Mouse (Mus musculus): ENCODE results near the gene Kpna7. TPM values are rescaled to one million over a fixed set of nuclear protein-coding genes. Genes with fewer than 3 reads are reported as not detected.
"Not testable (repeated sequence)": the region's sequence is repeated elsewhere in the genome, so short reads cannot be mapped to it uniquely, and the experiment has no call there.

Gene Kpna7
- total RNA-seq, 1 experiment from 2014 or later = not detected

DNA sequence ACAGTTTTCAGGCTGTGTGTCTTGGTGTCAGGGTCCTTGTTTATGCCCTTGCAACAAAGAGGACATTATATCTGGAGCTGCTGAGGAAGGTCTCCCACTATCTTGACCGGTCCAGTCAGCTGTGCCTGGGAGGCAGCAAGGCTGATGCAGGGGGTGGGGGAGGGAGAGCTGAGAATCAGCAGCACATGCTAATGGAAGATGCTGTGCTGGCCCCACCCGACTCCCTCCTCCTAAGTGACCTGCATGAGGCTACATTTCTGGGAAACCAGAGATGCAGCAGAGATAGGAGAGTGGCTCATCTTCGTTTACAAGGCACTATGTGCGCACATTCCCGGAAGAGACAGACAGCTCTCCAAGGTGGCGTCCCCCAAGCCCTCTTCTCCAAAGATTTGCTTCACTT, 26.6 kb upstream of the Kpna7 start:
- no peak for ATAC-seq (ENCODE audit: extremely low read depth, insufficient number of reproducible peaks, low FRiP score, poor library complexity, severe bottlenecking)

DNA sequence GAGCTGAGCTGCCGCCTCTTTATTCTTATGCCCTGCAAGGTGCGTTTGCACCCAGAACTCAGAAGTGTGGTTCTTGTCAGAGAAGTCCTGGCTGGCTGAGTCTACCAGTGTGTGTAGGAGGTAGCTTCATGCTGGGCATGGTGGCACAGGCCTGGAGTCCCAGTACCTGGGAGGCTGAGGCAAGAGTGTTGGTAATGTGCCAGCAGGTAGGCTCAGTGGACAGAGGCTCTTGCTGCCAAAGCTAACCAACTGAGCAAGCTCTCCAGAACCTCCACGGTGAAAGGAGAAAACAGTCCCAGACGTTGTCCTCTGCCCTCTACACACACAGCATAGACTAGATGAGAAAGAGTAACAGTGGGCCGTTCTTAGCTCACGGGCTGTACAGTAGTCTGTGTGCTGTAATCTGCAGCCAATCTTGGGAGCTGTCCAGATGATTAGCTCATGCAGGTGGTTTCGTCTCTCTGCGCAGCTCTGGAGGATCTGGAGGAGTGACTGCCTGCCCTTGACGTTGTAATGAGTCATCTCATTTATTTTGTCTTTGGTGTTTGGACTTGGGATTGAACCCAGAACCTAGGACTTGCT, 22.0 kb upstream of the Kpna7 start:
- no peak for ATAC-seq (ENCODE audit: extremely low read depth, insufficient number of reproducible peaks, low FRiP score, poor library complexity, severe bottlenecking)

DNA sequence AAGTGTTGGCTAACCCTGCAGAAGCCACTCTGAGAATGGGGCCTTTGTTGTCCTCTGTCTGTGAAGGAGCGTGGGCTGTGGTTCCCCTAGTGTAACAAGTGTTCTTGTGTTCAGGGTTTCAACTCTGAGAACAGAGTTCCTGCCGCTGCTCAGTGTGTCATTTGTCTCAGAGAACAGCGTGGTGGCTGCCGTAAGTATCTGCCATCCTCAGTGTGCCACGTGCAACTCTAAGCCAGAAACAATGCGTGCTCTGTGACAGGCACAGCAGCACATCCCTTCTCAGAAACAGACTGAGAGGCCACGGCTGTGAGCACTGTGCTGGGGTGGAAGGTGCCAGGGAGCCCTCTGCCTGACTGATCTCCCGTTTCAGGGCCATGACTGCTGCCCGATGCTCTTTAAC, 20.5 kb upstream of the Kpna7 start:
- no peak for ATAC-seq (ENCODE audit: extremely low read depth, insufficient number of reproducible peaks, low FRiP score, poor library complexity, severe bottlenecking)

DNA sequence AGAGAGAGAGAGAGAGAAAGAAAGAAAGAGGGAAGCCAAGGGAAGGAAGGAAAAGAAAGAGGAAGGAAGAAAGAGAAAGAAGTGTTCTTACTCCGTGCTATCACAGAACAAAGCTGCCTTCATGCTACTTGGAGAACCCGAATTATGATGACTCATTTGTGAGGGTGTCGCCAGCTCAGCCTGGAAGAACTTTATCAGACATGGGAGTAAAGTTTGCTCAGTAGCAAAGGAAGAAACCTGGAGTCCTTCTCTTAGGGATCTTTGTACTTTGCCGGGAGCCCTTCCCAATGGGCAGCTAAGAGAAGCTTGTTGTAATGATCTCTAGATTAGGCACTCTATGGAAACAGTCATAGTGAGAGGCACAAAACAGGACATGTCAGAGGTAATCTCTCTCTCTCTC, 18.9 kb upstream of the Kpna7 start:
- no peak for ATAC-seq (ENCODE audit: extremely low read depth, insufficient number of reproducible peaks, low FRiP score, poor library complexity, severe bottlenecking)

DNA sequence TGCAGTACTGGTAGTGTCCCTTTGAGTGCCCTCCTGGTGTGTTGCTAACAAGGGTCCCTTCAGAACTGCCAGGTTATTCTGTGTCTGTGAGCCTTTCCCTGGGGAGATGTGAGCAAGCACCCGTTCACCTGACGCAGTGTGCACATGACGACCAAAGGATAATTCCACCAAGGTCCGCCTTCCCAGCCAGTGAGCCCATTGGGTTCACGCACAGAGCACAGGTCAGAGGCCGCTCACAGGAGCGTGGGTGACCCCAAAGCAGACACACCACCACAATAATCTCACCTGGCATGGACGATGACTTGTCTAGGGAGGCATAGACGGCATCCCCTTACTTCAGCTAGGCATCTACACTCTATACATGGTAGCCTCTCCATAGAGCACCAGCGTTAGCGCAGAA, 17.6 kb upstream of the Kpna7 start:
- not testable (repeated sequence) for ATAC-seq (ENCODE audit: extremely low read depth, insufficient number of reproducible peaks, low FRiP score, poor library complexity, severe bottlenecking)

DNA sequence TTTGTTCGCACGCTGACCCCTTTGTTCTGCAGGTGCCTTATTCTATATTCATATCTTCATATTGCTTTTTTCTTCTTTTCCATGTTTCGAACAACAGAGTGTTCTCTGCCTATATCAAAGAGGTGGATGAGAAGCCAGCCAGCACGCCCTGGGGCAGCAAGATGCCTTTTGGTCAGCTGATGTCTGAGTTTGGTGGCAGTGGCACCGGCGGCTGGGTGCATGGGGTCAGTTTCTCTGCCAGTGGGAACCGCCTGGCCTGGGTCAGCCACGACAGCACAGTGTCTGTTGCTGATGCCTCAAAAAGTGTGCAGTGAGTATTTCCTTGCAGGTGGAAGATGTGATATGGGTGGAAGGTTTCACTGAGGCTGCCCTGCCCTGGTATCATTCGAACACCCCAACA, 17.1 kb upstream of the Kpna7 start:
- ATAC-seq (ENCODE audit: extremely low read depth, insufficient number of reproducible peaks, low FRiP score, poor library complexity, severe bottlenecking) = no peak

DNA sequence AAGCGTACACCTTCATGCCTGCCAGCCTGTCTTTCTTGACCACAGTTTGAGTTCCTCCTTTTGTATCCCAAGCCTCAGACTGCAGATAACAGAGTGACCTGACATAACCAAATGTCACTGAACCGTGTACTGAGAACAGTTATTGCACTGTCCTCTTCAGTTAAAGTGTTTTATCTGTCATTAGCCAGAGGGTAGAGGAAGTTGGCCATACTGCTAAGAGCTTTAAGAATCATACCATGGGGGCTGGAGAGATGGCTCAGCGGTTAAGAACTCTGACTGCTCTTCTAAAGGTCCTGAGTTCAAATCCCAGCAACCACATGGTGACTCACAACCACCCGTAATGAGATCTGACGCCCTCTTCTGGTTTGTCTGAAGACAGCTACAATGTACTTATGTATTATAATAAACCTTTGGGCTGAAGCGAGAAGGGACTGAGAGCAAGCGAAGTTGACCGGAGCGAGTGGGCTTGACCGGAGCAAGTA, 14.6 kb upstream of the Kpna7 start:
- ATAC-seq (ENCODE audit: extremely low read depth, insufficient number of reproducible peaks, low FRiP score, poor library complexity, severe bottlenecking) = peak; percentile 32; the same call in 1 of the 2 replicates

DNA sequence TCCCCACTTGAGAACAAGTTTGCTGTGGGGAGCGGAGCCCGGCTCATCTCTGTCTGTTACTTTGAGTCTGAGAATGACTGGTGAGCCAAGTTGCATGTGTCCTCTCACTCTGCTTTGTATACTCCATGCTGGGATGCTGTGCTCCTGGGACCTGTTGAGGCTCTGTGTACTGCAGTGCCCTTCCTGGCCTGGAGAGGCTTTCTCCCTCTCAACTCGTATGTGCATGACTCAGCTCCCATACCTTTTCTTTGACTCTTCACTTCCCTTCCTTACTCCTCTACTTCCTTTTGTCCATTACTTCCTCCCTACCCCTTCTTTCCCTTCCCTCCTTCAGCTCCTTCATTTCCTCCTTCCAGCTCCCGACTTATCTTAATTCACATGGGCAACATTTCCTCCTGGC, 12.4 kb upstream of the Kpna7 start:
- ATAC-seq (ENCODE audit: extremely low read depth, insufficient number of reproducible peaks, low FRiP score, poor library complexity, severe bottlenecking) = no peak

DNA sequence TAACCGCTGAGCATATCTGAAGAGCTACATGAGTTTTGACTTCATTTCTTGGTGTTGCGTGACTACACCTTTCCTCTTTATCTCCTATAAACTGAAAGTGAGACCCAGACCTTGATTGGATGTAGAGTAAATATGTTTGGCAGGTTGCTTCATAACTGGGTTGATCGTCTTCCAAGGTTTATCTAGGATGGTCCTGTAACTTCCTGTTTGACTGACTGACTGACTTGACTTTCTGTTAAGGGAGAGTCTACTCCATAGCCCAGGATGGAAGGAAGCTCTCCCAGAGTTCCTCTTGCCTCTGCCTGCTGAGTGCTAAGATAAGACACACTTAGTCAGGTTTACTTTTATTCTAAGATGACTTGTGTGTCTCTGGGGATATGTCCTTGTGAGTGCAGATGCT, 6.0 kb upstream of the Kpna7 start:
- ATAC-seq (ENCODE audit: extremely low read depth, insufficient number of reproducible peaks, low FRiP score, poor library complexity, severe bottlenecking) = no peak

DNA sequence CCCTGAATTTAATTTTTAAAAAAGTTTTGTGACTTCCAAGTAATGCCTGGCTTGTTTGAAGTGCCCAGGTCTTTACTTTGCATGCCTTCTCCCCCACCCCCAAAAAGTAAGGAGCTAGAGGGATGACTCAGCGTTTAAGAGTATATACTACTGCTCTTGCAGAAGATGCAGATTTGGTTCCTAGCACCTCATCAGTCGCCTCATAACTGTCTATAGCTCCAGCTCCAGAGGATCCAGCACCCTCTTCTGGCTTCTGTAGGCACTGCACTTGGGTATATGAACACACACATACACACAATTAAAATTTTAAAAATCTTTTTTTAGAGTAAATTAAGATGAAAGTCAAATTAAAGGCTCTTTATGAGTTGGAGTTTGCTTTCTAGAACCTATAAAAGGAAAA, 4.4 kb upstream of the Kpna7 start:
- ATAC-seq (ENCODE audit: extremely low read depth, insufficient number of reproducible peaks, low FRiP score, poor library complexity, severe bottlenecking) = no peak

DNA sequence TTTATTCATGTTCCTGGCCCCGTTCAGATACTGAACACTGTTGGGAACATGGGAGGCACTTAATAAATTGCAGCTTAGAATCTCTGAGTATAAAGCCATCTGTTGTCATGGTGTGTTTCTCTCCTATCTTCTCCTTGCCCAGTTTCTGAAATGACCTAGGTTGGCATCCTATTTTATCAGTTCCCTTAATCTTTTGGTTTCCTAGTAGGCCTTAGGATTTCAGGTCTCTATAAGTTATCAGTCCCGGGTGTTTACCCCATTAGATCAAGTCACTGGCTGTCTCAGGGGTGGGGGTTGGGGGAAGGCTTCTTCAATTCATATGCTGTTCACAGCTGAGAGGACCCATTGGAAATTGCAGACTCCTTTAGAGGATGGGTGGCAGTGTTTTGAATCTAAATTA, 992 bp upstream of the Kpna7 start:
- ATAC-seq (ENCODE audit: extremely low read depth, insufficient number of reproducible peaks, low FRiP score, poor library complexity, severe bottlenecking) = no peak

DNA sequence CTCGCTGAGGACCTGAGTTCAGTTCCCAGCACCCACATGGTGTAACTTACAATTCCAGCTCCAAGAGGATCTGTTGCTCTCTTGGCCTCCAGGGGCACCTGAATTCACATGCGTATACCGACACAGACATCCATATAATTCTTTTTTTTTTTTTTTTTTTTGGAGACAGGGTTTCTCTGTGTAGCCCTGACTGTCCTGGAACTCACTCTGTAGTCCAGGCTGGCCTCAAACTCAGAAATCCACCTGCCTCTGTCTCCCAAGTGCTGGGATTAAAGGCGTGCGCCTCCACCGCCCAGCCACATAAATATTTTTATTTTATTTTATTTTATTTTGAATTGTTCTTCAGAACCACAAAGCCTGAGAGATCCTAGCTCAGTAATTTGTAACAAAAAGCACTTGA, 629 bp downstream of the Kpna7 start:
- not testable (repeated sequence) for ATAC-seq (ENCODE audit: extremely low read depth, insufficient number of reproducible peaks, low FRiP score, poor library complexity, severe bottlenecking)

DNA sequence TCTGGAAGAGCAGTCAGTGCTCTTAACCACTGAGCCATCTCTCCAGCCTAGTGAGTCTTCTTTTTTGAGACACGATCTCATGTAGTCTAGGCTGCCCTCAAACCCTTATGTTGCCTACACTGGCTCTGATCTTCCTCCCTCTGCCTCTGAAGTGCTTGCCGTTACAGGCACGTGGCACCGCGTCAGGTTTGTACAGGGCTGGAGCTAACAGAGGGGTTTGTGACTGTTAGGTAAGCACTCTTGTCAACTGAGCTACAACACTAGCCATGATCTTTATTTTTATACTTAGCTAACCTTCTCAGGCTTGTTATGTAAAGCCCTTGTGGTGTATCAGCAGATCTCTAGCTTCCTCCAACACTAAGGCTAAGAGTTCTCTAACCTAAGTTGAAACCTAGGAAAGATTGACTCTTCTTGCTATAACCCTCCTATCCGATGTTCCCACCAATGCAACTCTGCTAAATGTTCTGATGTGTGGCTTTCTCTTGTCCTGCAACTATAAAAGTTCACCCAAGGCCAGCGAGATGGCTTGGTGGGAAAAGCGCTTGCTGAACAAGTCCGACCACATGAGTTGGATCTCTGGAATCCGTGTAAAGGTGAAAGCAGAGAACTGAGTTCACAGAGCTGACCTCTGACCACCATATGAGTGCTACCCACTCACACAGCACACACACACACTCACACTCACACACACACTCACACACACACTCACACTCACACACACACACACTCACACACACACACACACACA, 1.8 kb downstream of the Kpna7 start:
- no peak for ATAC-seq (ENCODE audit: extremely low read depth, insufficient number of reproducible peaks, low FRiP score, poor library complexity, severe bottlenecking)

DNA sequence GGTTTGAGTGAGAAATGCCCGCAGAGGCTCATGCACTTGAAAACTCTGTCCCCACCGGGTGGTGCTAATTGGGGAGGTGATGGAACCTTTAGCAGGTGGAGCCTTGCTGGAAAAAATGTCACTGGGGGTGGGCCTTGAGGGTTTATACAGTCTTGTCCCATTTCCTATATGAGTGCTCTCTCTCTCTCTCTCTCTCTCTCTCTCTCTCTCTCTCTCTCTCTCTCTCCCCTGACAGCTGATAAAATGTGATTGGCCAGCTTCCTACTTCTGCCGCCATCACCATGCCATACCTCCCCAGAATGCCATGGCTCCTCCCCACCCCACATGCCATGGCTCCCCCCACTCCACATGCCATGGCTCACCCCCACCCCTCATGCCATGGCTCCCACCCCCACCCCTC, 8.7 kb downstream of the Kpna7 start:
- ATAC-seq (ENCODE audit: extremely low read depth, insufficient number of reproducible peaks, low FRiP score, poor library complexity, severe bottlenecking) = no peak

DNA sequence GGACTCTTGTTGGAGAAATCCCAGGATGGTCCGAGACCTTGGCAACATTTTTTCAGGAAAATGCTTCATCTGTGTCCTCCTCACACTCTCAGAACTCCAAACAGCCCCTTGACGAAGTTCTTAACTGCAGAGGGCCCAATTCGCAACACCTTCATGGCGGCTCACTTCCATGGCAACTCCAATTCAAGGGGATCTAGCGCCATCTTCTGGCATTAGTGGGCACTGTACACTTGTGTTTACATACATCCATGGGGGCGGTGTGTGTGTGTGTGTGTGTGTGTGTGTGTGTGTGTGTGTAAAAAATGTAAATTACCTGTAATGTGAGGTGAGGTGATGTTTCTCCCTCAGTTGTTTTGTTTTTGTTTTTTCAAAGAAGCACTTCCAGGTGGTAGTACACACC, 12.5 kb downstream of the Kpna7 start:
- no peak for ATAC-seq (ENCODE audit: extremely low read depth, insufficient number of reproducible peaks, low FRiP score, poor library complexity, severe bottlenecking)

DNA sequence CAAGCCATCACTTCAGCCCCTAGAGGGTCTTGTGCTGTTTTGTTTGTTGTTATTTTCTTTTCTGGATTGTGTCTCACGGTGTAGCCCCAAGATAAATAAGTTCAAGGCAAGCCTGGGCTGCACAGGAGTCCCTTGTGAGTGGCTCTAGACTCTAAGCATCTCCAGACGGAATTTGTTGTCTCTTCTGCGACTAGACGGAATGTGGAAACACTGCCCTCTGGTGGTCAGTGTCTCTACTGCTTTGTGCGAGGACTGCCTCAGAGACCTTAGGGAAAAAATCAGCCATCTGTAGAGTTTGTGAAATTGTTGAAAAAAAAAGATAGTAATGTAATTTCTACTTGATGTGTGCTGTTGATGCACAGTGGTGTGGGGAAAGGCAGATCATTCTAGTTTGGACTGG, 14.1 kb downstream of the Kpna7 start:
- ATAC-seq (ENCODE audit: extremely low read depth, insufficient number of reproducible peaks, low FRiP score, poor library complexity, severe bottlenecking) = peak; percentile 72

DNA sequence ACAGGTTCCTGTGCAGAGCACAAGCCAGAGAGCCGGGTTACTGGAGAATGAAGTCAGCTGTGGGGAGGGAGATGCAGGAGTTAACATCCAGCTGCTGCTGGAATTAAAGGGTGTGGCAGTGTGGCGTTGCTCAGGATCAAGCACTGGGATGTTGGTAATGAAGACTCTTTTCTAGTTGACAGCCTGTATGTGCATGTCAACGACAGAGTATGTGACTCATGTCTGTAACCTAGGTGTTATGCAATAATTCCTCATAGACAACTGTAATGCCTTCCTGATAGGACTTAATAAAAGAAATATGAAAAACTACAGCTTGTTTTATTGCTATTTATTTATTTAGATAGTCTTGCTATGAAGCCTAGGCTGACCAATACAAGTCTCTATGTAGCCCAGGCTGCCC, 15.0 kb downstream of the Kpna7 start:
- ATAC-seq (ENCODE audit: extremely low read depth, insufficient number of reproducible peaks, low FRiP score, poor library complexity, severe bottlenecking) = no peak

DNA sequence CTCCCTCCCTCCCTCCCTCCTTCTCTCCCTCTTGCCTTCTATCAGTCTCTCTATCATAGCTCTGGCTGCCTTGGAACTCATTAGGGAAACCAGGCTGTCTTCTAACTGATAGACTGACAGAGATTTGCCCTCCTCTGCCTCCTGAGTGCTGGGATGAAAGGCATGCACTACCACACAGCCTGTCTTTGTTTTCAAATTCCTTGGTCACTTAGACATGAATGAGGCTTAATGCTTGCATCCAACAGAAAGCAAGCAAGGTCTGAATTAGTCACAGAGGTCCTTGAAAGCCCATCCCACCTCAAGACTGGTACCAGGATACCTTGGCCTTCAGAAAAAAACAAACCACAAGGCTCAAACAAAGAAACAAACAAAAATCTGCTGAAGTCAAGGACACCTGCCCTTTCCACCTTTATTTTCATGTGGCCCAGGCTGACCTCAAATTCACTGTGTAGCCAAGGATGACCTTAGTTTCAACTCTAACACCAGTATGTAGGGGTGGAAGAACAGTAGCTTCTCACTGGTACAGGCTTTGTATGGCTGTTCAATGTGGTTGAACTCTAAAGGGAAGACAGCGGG, 19.0 kb downstream of the Kpna7 start:
- no peak for ATAC-seq (ENCODE audit: extremely low read depth, insufficient number of reproducible peaks, low FRiP score, poor library complexity, severe bottlenecking)

DNA sequence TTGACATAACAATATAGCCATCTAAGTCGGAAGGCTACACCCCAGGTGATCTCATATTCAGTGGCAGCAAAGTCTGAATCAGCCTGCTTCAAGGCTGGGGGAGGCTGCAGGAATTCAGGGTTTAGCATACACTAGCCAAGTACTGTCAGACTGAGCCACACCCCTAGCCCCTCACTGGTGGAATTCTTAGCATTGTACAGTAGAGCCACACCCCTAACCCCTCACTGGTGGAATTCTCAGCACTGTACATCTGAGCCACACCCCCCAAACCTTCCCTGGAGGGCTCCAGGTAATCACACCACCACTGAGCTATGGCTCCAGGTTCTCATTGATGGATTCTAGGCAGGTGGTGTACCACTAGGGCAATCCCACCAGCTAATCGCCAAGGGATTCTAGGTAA, 24.3 kb downstream of the Kpna7 start:
- ATAC-seq (ENCODE audit: extremely low read depth, insufficient number of reproducible peaks, low FRiP score, poor library complexity, severe bottlenecking) = no peak

DNA sequence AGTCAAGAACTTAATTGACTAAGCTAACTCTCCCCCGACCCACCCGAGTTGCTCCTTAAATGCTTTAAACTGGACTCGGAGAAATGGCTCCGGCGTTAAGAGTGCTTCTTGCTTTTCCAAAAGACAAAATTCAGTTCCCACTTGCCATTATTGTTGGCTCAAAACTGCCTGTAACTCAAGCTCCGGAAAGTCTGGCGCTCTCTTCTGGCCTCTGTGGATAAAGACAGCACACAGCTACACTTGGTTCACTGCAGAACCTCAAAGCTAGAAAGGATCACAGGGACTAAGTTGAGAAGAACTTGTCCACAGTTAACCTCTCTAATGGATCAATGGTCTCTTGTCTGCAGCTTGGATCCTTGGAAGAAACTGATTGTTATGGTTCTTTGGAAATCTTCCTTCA, 25.1 kb downstream of the Kpna7 start:
- no peak for ATAC-seq (ENCODE audit: extremely low read depth, insufficient number of reproducible peaks, low FRiP score, poor library complexity, severe bottlenecking)
